Mouse (Mus musculus) spleen, adult 2 months (tissue): Measurements from ENCODE around the gene Tas2r139. TPM values are rescaled to one million over a fixed set of nuclear protein-coding genes. Genes with fewer than 3 reads are reported as not detected.
"Not testable (repeated sequence)": the region's sequence is repeated elsewhere in the genome, so short reads cannot be mapped to it uniquely, and the experiment has no call there.

Experiments
- DNase-seq, 2 experiments: peaks; one replicate each; pipeline versions ENCODE4 v3.0.0 to v3.0.0-alpha.2; 2012 to 2021; ENCODE audit warnings: low spot score in 2 of 2, low read depth in 1 of 2
- H3K27ac ChIP-seq: fragments of 200-500 bp; 2 replicates; pipeline ENCODE4 v1.5.1; 2012; ENCODE audit warnings: low read length, inconsistent platforms; ENCODE audit not compliant: insufficient read depth
- H3K27me3 ChIP-seq: fragments of 200-500 bp; 2 replicates; pipeline ENCODE4 v1.6.1; 2012; ENCODE audit warnings: mild to moderate bottlenecking, moderate library complexity, low read length, inconsistent platforms; ENCODE audit not compliant: control insufficient read depth, insufficient read depth
- H3K36me3 ChIP-seq: fragments of 200-500 bp; 2 replicates; pipeline ENCODE4 v1.6.1; 2012; ENCODE audit warnings: mild to moderate bottlenecking, low read length, inconsistent platforms; ENCODE audit not compliant: control insufficient read depth, insufficient read depth
- H3K4me1 ChIP-seq: fragments of 200-500 bp; 2 replicates; pipeline ENCODE4 v1.6.1; 2011; ENCODE audit warnings: inconsistent platforms; ENCODE audit not compliant: control insufficient read depth, insufficient read depth, insufficient read length
- H3K4me3 ChIP-seq: fragments of 200-500 bp; 2 replicates; pipeline ENCODE4 v1.5.1; 2011; ENCODE audit warnings: mild to moderate bottlenecking, inconsistent platforms; ENCODE audit not compliant: insufficient read depth, insufficient read length; ENCODE audit errors: extremely low read depth
- CTCF ChIP-seq: fragments of 200-500 bp; IDR thresholded peaks from 2 replicates; pipeline ENCODE4 v1.5.1; 2011; ENCODE audit warnings: mild to moderate bottlenecking, inconsistent platforms; ENCODE audit not compliant: insufficient read depth, insufficient read length, insufficient replicate concordance; ENCODE audit errors: extremely low read depth
- POLR2A ChIP-seq: fragments of 200-500 bp; IDR thresholded peaks from 2 replicates; pipeline ENCODE4 v1.6.1; 2011; ENCODE audit warnings: low read depth, low read length, inconsistent platforms
- WGBS: fragments of 180-500 bp; shearing (Covaris S2); methylation state at CpG from one replicate; pipeline ENCODE4 v1.1.7; 2018; 5-methylcytosine and 5-hydroxymethylcytosine counted together
- polyA plus RNA-seq: library from polyadenylated mRNA; depleted of rRNA; stranded (reverse); fragments of >200 nt; gene quantifications from 2 replicates; pipeline ENCODE4 v1.2.3, GENCODE M21; 2012; rRNA removed

Gene Tas2r139
- not detected in 2 replicates for polyA plus RNA-seq

DNA sequence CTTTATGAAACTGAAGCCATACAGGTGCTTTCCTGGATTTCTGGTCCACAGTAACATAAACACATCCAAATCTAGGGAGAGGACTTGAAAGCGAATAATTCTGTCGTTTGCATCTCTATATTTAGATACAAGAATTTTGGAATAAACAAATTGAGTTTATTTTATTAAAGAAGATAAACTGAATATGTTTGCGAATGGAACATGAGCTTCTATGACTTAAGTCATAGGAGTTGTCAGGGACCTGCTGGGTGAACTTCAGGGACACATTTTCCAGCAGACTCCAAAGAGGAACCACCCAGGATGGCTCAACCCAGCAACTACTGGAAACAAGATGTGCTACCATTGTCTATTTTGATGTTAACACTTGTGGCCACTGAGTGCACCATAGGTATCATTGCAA, at the start of gene Tas2r139:
TSS of gene Tas2r139 (plus strand) at position 301 of the 400 bp plus-strand sequence.
- TF ChIP-seq CTCF (no peak), POLR2A (no peak)
- DNase-seq = no peak
- Histone ChIP-seq H3K4me1 (no peaks in the 10 kb centered on the region), H3K36me3 (no peaks in the 10 kb centered on the region), H3K4me3 (no peak within 1 kb of the TSS), H3K27ac (no peak within 1 kb of the TSS), H3K27me3 (no peaks in the 10 kb centered on the region)
- WGBS = 80% methylated on average over 3 of the region's 3 CpGs

- H3K4me3 ChIP-seq, H3K36me3 ChIP-seq, H3K27me3 ChIP-seq, H3K27ac ChIP-seq, H3K4me1 ChIP-seq, DNase-seq: not testable (repeated sequence)
- 80% methylated on average over 15 of the region's 15 CpGs for WGBS
Observed at GRCm38 (mm10) chr6:42151115-42151514, 10.4 kb downstream of the Tas2r139 start.

DNA sequence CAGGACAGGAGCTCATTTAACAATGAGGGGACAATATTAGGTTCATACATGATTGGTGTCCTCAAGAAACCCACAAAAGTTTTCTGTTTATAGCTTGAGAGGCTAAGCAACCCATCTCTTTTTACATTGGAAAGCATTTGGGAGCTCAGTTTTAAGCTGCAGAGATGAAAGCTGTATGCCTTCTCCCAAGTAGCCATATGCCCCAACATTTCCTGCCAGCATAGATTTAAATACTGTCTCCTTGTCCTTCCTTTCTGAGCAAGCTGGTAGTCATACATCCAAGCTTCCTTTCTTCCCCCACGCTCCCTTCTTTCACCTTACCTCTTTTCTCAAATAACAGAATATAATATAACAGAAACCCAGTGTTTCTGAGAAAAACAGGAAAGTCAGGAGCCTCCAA, 41.7 kb downstream of the Tas2r139 start:
- no peak for TF ChIP-seq CTCF
- no peak for TF ChIP-seq POLR2A
- Histone ChIP-seq H3K27me3 (no peaks in the 10 kb centered on the region), H3K36me3 (no peaks in the 10 kb centered on the region), H3K27ac (no peak overlapping the region), H3K4me1 (no peaks in the 10 kb centered on the region), H3K4me3 (no peak overlapping the region)
- WGBS = 56% methylated on average over 1 of the region's 1 CpGs
- DNase-seq = no peak

DNA sequence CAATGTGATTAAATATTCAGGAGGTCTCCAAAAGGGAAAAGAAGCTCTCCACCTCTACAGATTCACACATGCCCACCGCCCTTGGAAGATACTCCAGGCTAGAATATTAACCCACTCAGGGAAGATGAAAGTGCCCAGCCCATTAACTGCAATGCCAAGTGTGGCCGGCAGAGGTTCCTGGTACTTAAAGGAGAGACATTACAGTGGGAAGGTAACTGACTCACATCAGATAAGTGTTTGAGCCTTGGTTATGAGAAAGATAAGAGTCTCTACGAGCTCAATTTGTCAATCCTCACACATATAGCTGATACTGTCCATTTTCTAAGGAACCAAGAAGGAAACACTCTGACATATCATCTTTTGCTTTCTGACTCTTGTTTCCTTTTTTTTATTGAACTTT, 45.5 kb downstream of the Tas2r139 start:
- DNase-seq = no peak
- Histone ChIP-seq H3K27me3 (no peaks in the 10 kb centered on the region), H3K27ac (no peak overlapping the region), H3K4me3 (no peak overlapping the region), H3K4me1 (no peaks in the 10 kb centered on the region), H3K36me3 (no peaks in the 10 kb centered on the region)
- no peak for TF ChIP-seq POLR2A
- no peak for TF ChIP-seq CTCF
- 44% methylated on average over 3 of the region's 3 CpGs for WGBS

Other genes with a start within 250 kb of the Tas2r139 start
- not detected in 2 replicates for gene Sval1, start 189.3 kb upstream of the Tas2r139 start, polyA plus RNA-seq
- gene Sval3, start 172.8 kb upstream of the Tas2r139 start, polyA plus RNA-seq = not detected in 2 replicates
- gene Sva, start 102.5 kb upstream of the Tas2r139 start, polyA plus RNA-seq = not detected in 2 replicates
- not detected in 2 replicates for gene Tas2r144, start 74.4 kb downstream of the Tas2r139 start, polyA plus RNA-seq
- gene Gstk1, start 105.0 kb downstream of the Tas2r139 start, polyA plus RNA-seq = 4.1 and 4.6 TPM in 2 replicates
- gene Tmem139, start 121.0 kb downstream of the Tas2r139 start, polyA plus RNA-seq = not detected in 2 replicates
- gene Casp2, start 124.0 kb downstream of the Tas2r139 start, polyA plus RNA-seq = 32.2 and 33.6 TPM in 2 replicates
- gene Clcn1, start 145.7 kb downstream of the Tas2r139 start, polyA plus RNA-seq = 0.18 and 0.26 TPM in 2 replicates
- gene Fam131b, start 183.7 kb downstream of the Tas2r139 start, polyA plus RNA-seq = 0.06 and 0.15 TPM in 2 replicates
- 184 and 228 TPM in 2 replicates for gene Zyx, start 208.7 kb downstream of the Tas2r139 start, polyA plus RNA-seq
- 0.18 and 0.19 TPM in 2 replicates for gene Epha1, start 232.3 kb downstream of the Tas2r139 start, polyA plus RNA-seq